Mouse (Mus musculus): ENCODE measurements around the gene Rps9. TPM values are rescaled to one million over a fixed set of nuclear protein-coding genes. Genes with fewer than 3 reads are reported as not detected.
"Not testable (repeated sequence)": the region's sequence is repeated elsewhere in the genome, so short reads cannot be mapped to it uniquely, and the experiment has no call there.

Gene Rps9
- polyA plus RNA-seq, 1 experiment from 2014 or later = 989 TPM

DNA sequence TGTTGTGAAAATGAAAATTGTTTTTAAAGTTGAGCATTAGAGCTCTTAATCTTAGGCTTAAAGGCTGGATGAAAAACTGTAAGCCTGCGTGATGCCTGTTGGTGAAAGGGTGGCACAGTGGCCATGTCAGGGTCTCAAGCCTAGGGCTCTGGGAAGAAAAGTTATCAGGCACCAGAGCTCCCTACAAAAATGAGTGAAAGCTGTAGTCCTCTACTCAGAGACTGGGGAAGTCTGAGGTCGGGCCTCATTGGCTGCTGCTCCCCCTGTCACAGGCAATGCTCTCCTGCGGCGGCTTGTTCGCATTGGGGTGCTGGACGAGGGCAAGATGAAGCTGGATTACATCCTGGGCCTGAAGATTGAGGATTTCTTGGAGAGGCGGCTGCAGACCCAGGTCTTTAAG is 1.7 kb downstream of the Rps9 start:
- WGBS = 3% methylated on average over 7 of the region's 7 CpGs
- not testable (repeated sequence) for H3K27me3 ChIP-seq; H3K9me3 ChIP-seq; ATAC-seq (ENCODE audit: low read depth)
- H3K36me3 ChIP-seq = peaks cover 39% of the 10 kb centered on the region
- peak overlapping the region; percentile 90 for H3K4me3 ChIP-seq
- peaks cover 30% of the 10 kb centered on the region for H3K4me1 ChIP-seq (replicated peaks)
- peak overlapping the region; percentile 99 for H3K4me2 ChIP-seq
- H3K9ac ChIP-seq = peak overlapping the region; percentile 93
- 0 out of 2 replicates have a peak overlapping the region, but pooled peaks have one; percentile 13 for H3K27ac ChIP-seq (replicated peaks)

DNA sequence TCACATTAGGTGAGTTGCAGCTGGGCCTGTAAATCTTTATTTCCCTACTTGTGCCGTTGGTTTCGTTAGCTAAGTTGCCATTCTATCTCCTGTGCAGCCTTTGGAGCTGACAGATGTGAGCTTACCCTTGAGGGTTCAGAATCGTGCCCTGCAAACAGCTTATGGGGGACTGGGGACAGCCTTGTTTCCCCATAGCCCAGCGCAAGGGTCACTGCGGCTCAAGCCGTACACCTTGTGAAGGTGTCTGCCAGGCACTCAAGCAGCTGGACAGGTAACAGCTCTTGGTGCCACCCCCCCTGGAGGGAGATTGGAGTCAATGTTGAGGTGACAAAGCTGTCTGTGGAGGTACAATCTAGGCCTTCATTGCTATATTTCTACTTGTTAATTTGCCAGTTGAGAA is 2.1 kb downstream of the Rps9 start:
- Histone ChIP-seq H3K9ac (peak overlapping the region; percentile 93), H3K27ac (replicated peaks) (0 out of 2 replicates have a peak overlapping the region, but pooled peaks have one; percentile 13), H3K4me1 (replicated peaks) (peaks cover 30% of the 10 kb centered on the region), H3K27me3 (no peaks in the 10 kb centered on the region), H3K9me3 (no peaks in the 10 kb centered on the region), H3K4me3 (peak overlapping the region; percentile 90), H3K4me2 (peak overlapping the region; percentile 99), H3K36me3 (peaks cover 35% of the 10 kb centered on the region)
- ATAC-seq (ENCODE audit: low read depth) = no peak
- WGBS = 27% methylated on average over 6 of the region's 6 CpGs

DNA sequence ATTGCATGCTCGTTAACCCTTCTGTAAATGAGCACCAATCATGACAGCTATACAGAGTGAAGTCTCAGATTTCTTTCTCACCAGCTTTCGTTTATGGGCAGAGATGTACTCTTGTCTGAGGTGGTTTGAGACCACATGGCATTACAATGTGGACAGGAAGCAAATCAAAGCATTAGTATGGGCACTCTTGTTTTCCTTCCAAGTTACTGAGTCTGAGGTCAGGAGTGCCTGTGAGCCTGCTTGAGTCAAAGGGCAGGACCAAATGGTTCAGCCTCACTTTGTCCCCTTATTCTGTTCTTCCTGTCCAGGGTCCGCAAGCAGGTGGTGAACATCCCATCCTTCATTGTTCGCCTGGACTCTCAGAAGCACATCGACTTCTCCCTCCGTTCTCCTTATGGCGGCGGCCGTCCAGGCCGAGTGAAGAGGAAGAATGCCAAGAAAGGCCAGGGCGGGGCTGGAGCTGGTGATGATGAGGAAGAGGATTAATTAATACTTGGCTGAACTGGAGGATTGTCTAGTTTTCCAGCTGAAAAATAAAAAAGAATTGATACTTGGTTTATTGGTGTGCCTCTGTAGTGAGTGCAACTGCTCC is 2.6 kb downstream of the Rps9 start:
- H3K9me3 ChIP-seq = no peaks in the 10 kb centered on the region
- H3K4me1 ChIP-seq (replicated peaks) = peaks cover 30% of the 10 kb centered on the region
- peak overlapping the region; percentile 99 for H3K4me2 ChIP-seq
- H3K27ac ChIP-seq (replicated peaks) = no peak overlapping the region
- H3K9ac ChIP-seq = peak overlapping the region; percentile 93
- H3K4me3 ChIP-seq = peak overlapping the region; percentile 90
- WGBS = 61% methylated on average over 11 of the region's 11 CpGs
- peaks cover 30% of the 10 kb centered on the region for H3K36me3 ChIP-seq
- no peak for ATAC-seq (ENCODE audit: low read depth)
- no peaks in the 10 kb centered on the region for H3K27me3 ChIP-seq

GRCm38 (mm10) chr7:3707027-3707426 is 3.2 kb downstream of the Rps9 start:
- Histone ChIP-seq H3K27ac (replicated peaks) (no peak overlapping the region), H3K27me3 (no peaks in the 10 kb centered on the region), H3K9me3 (no peaks in the 10 kb centered on the region), H3K4me3 (0 out of 2 replicates have a peak overlapping the region, but pooled peaks have one; percentile 8), H3K4me1 (replicated peaks) (peaks cover 30% of the 10 kb centered on the region), H3K36me3 (peaks cover 27% of the 10 kb centered on the region), H3K4me2 (peak overlapping the region; percentile 99), H3K9ac (peak overlapping the region; percentile 12; the same call in 1 of the 2 replicates)
- no peak for ATAC-seq (ENCODE audit: low read depth)
- 65% methylated on average over 4 of the region's 4 CpGs for WGBS

DNA sequence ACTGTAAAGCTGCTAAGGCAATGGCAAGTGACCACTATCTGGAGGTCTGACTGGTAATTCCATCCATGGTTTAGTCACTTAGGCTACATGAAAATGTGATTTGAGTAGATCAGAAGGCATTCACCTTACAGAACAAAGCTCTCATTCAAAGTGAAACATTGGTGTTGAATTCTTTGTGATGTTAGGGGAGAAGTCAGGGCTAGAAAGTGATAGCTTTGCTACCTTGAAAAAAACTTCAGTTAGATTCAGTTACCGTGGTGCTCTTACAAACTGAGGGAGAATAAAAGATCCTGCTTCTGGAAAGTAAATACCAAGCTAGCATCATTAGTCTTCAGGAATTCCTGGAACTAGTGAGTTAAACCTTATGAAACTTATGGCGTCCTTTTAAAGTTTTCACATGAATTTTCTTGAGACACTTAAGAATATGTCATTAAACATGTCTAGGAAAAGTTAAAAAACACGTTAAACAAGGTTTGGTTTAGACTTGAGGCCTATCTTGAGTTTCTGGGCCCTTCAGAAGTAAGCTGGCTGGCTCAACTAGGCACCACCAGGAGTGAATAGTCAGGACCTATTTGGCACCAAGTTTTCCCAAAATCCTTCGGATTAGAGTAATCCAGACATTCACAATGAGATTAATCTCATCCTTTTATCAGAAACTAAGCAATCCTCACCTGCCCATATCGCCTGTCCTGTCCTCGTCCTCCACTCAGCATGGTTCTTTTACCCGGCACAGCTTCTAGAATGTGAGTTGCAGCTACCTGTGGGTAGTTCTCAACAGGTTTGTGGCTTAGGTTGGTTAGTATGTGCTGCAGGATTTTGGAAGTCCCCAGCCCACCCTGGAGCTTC is 4.0 kb downstream of the Rps9 start:
- Histone ChIP-seq H3K4me2 (no peak overlapping the region), H3K27me3 (no peaks in the 10 kb centered on the region), H3K9me3 (no peaks in the 10 kb centered on the region), H3K4me3 (no peak overlapping the region), H3K36me3 (peaks cover 26% of the 10 kb centered on the region), H3K9ac (no peak overlapping the region), H3K4me1 (replicated peaks) (peaks cover 30% of the 10 kb centered on the region), H3K27ac (replicated peaks) (no peak overlapping the region)
- WGBS = 30% methylated on average over 7 of the region's 7 CpGs
- ATAC-seq (ENCODE audit: low read depth) = no peak

GRCm38 (mm10) chr7:3708447-3708980 is 4.7 kb downstream of the Rps9 start:
- ATAC-seq (ENCODE audit: low read depth) = not testable (repeated sequence)

DNA sequence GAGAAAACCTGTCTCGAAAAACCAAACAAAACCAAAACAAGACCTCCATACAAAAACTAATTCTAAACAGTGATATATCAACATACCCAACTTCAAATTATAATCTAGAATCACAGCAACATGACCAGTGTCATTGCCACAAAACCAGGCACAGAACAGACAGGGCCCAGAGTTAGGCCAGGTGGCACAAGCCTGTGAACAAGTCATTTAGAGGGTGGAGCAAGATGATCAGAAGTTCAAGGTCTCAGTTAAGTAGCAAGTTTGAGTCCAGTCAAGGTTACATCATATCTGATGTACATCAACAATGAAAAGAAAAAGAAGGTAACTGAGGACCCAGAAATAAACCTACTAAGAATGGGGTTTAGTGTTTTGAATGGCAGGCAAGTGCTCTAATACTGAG is 5.2 kb downstream of the Rps9 start:
- H3K27me3 ChIP-seq = no peaks in the 10 kb centered on the region
- H3K27ac ChIP-seq (replicated peaks) = no peak overlapping the region
- H3K36me3 ChIP-seq = peaks cover 26% of the 10 kb centered on the region
- no peak overlapping the region for H3K4me3 ChIP-seq
- ATAC-seq (ENCODE audit: low read depth) = no peak
- no peak overlapping the region for H3K9ac ChIP-seq
- 67% methylated on average over 1 of the region's 1 CpGs for WGBS
- no peak overlapping the region for H3K4me2 ChIP-seq
- peaks cover 23% of the 10 kb centered on the region for H3K4me1 ChIP-seq (replicated peaks)
- H3K9me3 ChIP-seq = no peaks in the 10 kb centered on the region

More at GRCm38 (mm10) chr7:3708447-3708980, 4.7 kb downstream of the Rps9 start:
- not testable (repeated sequence) for H3K9ac ChIP-seq; H3K27me3 ChIP-seq; H3K4me2 ChIP-seq; H3K9me3 ChIP-seq; H3K4me3 ChIP-seq; H3K27ac ChIP-seq (replicated peaks)
- Histone ChIP-seq H3K4me1 (replicated peaks) (peaks cover 24% of the 10 kb centered on the region), H3K36me3 (peaks cover 26% of the 10 kb centered on the region)
- WGBS = 32% methylated on average over 5 of the region's 5 CpGs

DNA sequence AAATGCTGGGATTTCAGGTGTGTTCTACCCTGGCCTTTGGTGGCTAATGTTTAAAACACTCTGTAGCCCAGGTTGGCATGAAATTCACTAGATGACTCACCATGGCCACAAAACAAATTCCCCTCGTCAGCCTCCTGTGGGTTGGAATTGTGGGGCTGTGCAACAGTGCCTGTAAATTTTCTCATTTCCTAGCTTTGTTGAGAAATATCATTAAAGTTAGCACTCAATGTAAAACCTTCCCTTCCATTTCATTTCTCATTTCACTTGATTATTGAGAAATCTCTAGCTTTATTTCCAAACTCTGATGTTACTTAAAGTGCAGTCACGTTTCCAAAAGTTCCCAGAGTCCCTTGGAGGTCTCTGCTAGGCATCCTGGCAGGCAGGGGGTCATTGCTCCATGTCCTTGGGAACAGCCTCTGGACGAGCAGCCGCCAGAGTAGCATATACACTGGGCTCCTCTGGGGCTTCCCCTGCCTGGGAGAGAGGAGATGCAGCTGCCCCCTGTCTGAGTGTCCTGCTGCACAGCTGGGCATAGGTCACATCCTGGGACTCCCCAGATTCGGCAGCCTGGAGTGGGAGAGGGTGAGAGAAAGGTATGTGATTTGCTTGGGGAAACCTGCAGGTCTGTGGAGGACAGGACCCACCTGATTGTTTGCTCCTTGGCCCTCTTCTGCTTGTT is 8.6 kb downstream of the Rps9 start:
- H3K27me3 ChIP-seq = no peaks in the 10 kb centered on the region
- no peak for ATAC-seq (ENCODE audit: low read depth)
- H3K4me2 ChIP-seq = no peak overlapping the region
- H3K9ac ChIP-seq = no peak overlapping the region
- WGBS = 43% methylated on average over 5 of the region's 5 CpGs
- H3K4me3 ChIP-seq = no peak overlapping the region
- H3K9me3 ChIP-seq = no peaks in the 10 kb centered on the region
- H3K36me3 ChIP-seq = peaks cover 11% of the 10 kb centered on the region
- no peak overlapping the region for H3K27ac ChIP-seq (replicated peaks)
- H3K4me1 ChIP-seq (replicated peaks) = no peaks in the 10 kb centered on the region

GRCm38 (mm10) chr7:3715249-3715648 is 11.5 kb downstream of the Rps9 start:
- Histone ChIP-seq H3K9me3 (no peaks in the 10 kb centered on the region), H3K36me3 (no peaks in the 10 kb centered on the region), H3K4me1 (replicated peaks) (no peaks in the 10 kb centered on the region), H3K27me3 (no peaks in the 10 kb centered on the region), H3K4me2 (no peak overlapping the region), H3K27ac (replicated peaks) (no peak overlapping the region), H3K9ac (no peak overlapping the region), H3K4me3 (no peak overlapping the region)
- WGBS = 52% methylated on average over 1 of the region's 1 CpGs
- no peak for ATAC-seq (ENCODE audit: low read depth)

DNA sequence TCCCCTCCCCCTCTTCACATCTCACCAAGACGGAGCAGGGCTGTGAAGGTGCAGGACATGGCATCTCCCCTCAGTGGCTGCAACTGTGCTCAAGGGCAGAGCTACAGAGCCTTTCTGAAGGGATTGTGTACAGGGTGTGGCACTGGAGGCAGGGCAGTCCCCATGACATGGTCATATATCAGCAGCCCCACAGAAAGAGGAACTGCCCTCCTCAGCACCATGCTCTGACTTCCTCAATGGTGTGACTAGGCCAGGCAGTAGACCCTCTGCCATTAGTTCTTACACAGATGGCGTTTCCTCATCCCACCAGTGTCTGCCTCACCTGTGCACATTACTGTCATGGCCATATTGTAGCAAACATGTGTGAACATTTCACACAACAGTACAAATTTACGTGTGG is 16.5 kb downstream of the Rps9 start, which contains the start of gene Pirb:
Pirb (minus strand) TSS at position 124 of the 400 bp plus-strand sequence.
- H3K27ac ChIP-seq (replicated peaks); H3K4me3 ChIP-seq; H3K9ac ChIP-seq; H3K36me3 ChIP-seq; H3K4me2 ChIP-seq; H3K4me1 ChIP-seq (replicated peaks); ATAC-seq (ENCODE audit: low read depth); H3K27me3 ChIP-seq; H3K9me3 ChIP-seq: not testable (repeated sequence)
- WGBS = 69% methylated on average over 1 of the region's 3 CpGs

DNA sequence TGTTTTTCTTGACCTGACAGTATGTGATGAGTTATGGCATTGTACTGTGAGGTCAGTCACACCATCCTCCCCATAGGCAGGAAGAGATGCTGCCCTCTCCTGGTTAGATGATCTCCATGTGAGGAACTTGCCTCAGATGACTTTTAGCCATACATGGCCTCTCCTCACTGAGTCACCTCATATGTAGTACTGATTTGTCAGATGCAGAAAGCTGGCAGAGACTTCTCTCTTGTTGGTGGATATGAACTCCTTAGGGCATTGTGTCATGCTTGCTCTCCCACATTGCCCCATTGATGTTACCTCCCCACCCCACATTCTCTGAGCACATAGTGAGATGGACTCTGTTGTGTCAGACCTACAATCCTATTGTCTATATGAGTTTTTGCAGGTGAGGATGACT is 21.7 kb downstream of the Rps9 start:
- ATAC-seq (ENCODE audit: low read depth); H3K4me3 ChIP-seq: not testable (repeated sequence)

DNA sequence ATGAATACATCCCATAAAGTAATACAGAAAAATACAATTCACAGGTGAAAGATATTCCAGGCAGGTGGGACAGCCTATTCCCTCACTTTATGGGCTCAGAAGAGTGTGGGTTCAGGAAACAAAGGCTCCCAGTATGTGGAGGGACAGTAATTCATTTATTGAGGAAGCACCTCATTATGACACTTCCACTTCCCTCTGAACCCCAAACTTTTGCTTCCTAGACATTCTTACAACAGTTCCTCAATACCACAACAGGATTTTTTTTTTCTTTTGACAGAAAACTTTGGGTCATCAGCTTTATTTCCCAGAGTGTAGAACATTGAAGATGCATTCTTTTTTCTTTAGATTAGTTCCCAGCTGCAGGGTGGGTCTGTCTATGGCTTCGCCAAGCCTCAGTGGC is 28.9 kb downstream of the Rps9 start:
- not testable (repeated sequence) for H3K4me3 ChIP-seq; H3K9ac ChIP-seq; H3K9me3 ChIP-seq; H3K36me3 ChIP-seq; H3K27ac ChIP-seq (replicated peaks); H3K4me1 ChIP-seq (replicated peaks); ATAC-seq (ENCODE audit: low read depth); H3K4me2 ChIP-seq; H3K27me3 ChIP-seq
- no CpG with 5 or more reads among the region's 1 CpGs for WGBS

More for the DNA sequence above, 21.7 kb downstream of the Rps9 start:
- not testable (repeated sequence) for H3K36me3 ChIP-seq; H3K4me2 ChIP-seq; H3K9me3 ChIP-seq; H3K27ac ChIP-seq (replicated peaks); H3K9ac ChIP-seq; H3K27me3 ChIP-seq; H3K4me1 ChIP-seq (replicated peaks)
